Mouse (Mus musculus): ENCODE measurements around the gene Zar1.
"Not testable (repeated sequence)": the region's sequence is repeated elsewhere in the genome, so short reads cannot be mapped to it uniquely, and the experiment has no call there.

Gene Zar1

GRCm38 (mm10) chr5:72580970-72581332, at the start of gene Zar1:
TSS of gene Zar1 (minus strand) at chr5:72581254.
- in situ Hi-C loops (cut with MboI): not testable (repeated sequence)

DNA sequence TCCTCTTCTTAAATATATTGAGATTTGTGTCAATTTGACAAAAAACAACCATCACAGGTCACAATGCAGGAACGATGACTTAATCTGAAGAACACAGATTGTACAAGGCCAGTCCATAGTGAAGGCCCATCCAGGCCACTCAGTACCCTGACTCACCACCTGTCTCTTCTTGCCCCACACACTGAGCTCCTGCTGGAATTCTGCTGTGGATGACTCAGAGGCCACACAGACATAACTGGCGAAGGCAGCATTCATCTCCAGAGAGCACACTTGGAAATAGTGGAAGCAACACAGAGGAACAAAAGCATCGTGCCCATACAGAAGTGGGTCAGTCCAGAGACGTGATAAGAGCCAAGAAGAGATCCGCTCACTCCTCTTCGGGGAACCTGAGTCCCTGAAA, 49.0 kb upstream of the Zar1 start:
- in situ Hi-C loops (cut with MboI): no loop called here

GRCm38 (mm10) chr5:72621022-72621421, 40.0 kb upstream of the Zar1 start:
- in situ Hi-C loops (cut with MboI): no loop called here

DNA sequence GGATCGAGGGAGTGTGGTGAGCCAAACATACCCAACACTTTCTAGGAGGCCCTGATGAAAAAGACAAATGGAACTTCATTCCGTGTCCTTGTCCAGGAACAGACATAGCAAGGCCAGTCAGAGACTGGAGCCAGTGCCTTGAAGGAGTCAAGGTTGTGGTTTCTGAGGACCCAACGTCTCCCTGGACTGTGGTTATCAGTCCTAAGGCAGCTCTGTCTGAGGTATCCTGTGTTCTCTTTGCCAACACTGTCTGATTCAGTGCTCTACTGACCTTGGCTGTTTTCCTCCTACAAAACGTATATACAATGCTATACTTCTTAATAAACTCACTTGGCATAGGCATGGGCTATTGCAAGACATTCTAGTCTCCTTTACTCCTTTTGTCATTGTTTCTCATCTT, 36.4 kb upstream of the Zar1 start:
- in situ Hi-C loops (cut with MboI): no loop called here

- in situ Hi-C loops (cut with MboI): no loop called here
Measured at GRCm38 (mm10) chr5:72603138-72603537, 22.1 kb upstream of the Zar1 start.

DNA sequence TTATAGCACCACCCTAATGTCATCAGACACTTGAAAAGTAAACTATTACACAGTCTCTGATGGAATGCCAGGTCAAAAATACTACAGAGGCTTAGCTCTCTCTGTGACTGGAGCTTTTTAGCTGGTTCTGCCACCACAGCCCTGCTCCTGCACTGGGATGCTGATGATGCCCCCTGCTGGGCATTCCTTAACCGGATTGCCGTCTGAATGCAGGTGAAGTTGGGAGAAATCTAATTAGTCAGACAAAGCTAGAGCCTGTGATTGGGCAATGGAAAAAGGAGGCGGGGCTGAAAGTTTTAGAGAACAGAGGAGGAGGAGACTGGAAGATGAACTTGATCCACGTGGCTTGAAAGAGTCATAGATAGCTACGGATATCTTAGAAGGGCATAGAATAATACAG, 20.0 kb upstream of the Zar1 start:
- in situ Hi-C loops (cut with MboI): no loop called here

DNA sequence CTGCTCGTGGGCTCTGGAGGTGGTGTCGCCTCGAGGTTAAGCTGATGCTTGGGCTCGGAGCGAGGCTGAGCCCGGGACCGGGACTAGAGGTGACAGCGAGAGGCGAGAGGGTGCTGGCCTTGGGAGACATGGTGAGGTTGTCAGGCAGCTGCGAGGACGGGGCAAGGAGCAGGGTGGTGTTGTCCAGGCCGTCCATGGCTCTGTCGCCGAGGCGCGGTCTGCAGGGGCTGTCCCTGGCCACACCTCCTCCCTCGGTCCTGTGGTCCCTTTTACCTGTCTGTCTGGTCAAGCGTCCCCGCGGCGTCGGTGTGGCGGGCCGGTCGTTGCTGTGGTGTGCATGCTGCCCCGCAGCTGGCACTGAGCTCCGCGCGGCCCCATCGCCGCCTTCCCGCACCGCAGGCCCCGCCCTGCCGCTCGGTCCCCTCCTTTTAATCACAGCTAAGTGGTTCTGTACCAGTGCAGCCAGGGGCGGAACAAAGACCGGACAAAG, 6.2 kb upstream of the Zar1 start, which contains the start of gene Gm5868:
Gm5868 (minus strand) TSS at position 360 of the 490 bp plus-strand sequence.
- in situ Hi-C loops (cut with MboI): no loop called here

DNA sequence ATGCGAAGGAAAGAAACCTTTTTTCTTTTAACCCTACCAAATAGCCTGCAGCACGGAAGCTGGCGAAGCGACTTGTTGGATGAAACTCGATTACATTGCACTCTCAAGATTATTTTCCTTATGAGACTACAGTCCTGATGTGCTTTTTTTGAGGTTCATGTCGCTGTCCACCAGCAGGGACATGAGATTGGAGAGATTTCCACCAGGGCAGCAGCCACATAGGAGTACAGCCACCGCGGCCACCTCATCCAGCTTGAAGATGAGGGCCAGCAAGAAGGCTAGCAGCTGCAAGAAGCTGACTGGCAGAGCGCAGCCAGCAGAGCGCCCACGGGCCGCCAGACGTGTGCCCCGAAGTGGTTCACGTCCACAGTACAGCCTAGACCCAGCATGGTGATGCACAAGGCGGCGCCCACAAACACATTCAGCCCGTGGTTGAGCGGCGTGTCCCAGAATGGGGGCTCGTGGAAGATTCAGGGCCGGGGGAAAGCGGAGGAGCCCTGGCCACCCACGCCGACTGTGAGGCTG, 5.7 kb upstream of the Zar1 start:
- in situ Hi-C loops (cut with MboI): not testable (repeated sequence)

- in situ Hi-C loops (cut with MboI): not testable (repeated sequence)
Measured at GRCm38 (mm10) chr5:72586122-72586521, 5.1 kb upstream of the Zar1 start.

DNA sequence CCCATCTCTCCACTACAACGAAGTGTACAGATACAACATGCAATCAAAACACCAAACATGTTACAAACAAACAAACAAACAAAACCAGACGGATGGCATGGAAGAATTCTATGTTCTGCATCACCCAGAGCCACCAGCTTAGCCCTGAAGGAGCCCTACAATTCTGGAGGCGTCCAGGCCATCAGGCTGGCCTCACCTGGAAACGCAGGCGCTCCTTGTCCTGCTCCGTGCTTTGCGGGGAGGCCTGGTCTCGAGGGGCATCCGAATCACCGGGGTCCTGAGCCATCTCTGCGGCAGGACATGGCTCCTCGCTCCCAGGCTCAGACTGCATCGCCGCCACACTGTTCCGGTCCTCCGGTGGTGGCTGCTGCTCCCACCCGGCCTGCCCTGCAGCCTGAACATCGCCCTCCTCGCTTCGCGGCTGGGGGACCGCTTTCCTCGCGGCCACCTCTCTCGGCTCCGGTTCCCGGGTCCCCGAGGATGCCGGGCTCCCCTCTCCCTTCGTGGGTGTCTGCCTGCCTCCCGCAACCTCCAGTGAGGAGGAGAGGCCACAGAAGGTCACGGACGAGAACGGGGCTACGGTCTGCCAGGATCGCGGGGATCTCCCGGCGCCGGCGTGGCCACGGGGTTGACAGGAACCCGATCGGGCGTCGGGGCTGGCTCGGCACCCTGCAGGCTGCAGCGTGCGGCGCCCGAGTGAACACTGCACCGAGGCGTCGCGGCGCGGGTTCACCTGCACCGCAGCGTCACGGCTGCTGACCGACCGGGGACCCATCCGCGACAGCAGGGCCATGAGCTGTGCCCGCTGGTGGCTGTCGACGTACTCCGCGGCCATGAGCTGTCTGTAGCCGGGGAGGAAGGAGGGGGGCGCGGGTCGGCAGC, 725 bp downstream of the Zar1 start:
- in situ Hi-C loops (cut with MboI): not testable (repeated sequence)

DNA sequence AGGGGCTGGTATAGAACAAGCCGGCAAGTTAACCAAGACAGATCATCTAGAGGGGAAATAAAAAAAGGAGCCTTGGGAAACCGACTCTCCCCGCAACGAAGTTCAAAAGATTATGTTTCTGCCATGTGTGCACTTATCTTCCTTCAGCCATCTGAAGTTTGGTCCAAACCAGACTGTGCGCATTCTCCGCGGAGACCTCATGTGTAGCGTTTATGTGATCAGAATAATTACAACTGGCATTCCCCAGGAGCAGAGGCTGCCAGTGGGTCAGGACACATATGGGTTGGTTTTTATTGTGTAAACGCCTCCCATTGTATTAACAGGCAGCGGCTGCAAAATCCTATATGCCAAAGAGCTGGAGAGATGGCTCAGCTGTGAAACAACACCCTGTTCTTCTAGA, 1.5 kb downstream of the Zar1 start:
- in situ Hi-C loops (cut with MboI): not testable (repeated sequence)

GRCm38 (mm10) chr5:72565621-72566020, 15.4 kb downstream of the Zar1 start:
- in situ Hi-C loops (cut with MboI): no loop called here

- in situ Hi-C loops (cut with MboI): not testable (repeated sequence)
Measured at GRCm38 (mm10) chr5:72563183-72563582, 17.9 kb downstream of the Zar1 start.

DNA sequence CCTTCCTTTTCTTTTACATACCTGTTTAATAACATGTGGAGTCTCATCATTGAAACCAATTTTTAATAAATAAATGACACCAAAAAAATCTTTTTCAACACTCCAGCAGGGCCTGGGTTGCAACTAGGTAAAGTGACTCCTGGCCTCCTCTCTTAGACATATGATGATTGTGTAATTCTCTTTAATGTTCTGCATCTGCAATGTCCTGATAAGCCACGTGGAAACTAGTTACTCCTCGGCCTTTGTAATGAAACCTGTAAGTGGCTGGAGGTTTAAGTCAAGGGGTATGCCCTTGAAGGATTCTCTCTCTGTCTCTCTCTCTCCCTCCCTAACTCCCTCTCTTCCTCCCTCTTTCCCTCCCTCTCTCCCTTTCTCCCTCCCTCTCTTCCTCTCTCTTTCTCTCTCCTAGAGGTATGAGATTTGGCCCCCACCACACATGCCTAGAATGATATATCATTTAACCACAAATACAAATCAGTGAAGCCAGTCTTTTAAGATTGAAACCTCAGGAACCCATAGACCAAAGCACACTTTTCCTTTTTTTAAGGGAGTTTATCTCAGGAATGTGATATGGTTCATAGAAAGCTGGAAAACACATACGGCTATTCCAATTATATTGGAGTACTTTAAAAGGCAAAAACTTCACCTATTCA, 20.0 kb downstream of the Zar1 start:
- in situ Hi-C loops (cut with MboI): no loop called here

DNA sequence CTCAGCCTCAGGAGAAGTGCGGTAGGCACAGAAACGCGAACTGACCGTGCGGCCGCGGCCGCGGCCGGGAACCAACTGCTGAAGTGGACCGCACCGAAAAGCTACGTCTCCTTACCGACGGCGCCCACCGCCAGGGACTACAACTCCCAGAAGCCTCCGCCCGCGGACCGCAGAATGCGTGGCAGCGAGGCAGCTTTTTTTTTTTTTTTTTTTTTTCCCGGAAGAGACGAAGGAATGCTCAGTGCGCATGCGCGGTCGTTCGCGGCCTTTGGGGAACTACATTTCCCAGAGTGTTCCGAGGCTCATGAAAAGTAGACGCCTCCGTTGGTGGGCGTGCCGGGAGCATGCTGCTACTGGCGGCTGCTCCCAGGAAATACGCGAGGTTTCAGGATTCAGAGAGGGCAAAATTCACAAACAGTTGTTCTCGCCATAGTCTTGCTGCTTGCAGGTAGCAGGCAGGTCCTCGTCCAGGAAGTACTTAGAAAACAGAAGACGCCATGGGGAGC, 21.5 kb downstream of the Zar1 start, which contains the start of gene Nfxl1:
Nfxl1 (minus strand) TSS at position 141 of the 506 bp plus-strand sequence.
- in situ Hi-C loops (cut with MboI): no loop called here

GRCm38 (mm10) chr5:72558716-72559526, 22.1 kb downstream of the Zar1 start:
- in situ Hi-C loops (cut with MboI): no loop called here

- in situ Hi-C loops (cut with MboI): no loop called here
Measured at GRCm38 (mm10) chr5:72556245-72556644, 24.8 kb downstream of the Zar1 start.

DNA sequence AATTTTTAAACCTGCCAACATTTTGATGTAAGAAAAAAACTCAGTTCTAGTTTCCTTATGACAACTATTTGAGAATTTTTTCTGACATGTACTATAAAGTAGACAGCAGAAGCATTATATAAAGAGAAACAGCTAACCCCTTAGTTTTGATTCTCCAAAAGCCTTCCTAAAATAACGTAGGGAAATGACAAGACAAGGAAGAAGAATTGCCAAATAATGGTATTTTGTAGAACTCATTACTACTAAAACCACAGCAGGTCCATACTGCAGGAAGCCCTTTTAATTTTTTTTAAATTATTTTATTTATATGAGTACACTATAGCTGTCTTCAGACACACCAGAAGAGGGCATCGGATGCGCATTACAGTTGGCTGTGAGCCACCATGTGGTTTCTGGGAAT, 29.8 kb downstream of the Zar1 start:
- in situ Hi-C loops (cut with MboI): no loop called here

DNA sequence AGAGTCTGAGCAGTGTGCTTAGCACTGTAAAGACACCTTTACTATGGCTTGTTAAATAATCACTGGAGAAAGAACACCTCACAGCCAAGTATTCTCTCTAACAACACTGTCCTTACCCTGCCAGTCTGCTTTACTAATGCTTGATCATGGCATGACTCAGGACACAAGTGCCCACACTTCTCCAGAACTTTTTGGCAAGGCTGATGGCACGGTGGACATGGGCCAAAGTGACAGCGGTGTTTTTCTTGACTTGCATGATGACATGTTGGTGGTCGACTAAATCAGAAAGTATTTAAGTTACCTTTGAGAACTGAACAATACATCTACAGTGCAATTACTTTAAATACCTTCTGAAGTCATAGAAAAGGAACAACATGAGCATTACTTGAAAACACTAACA, 52.2 kb downstream of the Zar1 start:
- in situ Hi-C loops (cut with MboI): no loop called here
